16 mouse cellular contexts compared by ENCODE assay signal in the genomic region with DNA sequence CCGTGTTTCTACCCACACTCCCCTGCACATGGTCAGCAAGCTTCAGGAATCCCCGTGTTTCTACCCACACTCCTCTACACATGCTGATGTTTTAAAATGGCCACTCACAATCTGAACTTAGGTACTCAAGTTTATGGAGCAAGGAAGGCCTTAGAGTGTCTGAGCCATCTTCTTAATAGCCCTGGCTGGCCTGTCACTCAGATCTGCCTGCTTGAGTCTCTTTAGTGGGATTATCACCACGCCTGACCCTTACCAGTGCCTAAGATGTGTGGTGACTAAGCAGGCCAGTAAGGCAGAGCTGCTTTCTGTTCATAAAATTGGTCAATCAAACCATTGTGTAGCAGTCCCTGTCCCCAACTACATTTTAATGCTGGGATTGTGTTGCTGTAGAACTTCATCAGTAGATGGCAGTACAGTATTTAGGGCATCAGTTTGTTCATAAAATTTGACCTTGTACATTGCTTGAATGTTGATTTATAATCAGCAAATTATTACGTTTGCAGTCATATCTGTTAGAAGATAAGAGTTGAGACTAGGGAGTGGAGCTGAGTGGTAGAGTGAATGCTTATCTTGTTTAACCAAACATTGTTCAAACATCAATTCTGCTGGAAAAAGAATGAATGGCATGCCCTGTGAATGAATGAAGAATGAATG. TPM values are rescaled to one million over a fixed set of nuclear protein-coding genes. Genes with fewer than 3 reads are reported as not detected.
DNase-seq lines count a peak whose midpoint lies in the region; ATAC-seq lines count a peak whose summit lies in the region.
"Had no signal": no experiment of that assay in that cellular context is flagged by ENCODE, and none has a peak within 500 bp of the region (broad histone marks: within the 10 kb centered on the region; RNA-seq: fewer than 3 reads in every experiment).

No protein-coding gene starts in this region.

- 52% methylated on average over 4 of the region's 4 CpGs for WGBS in liver, embryonic 11.5 days

- no peak overlapping the region for H3K4me3 ChIP-seq in liver, embryonic 11.5 days (ENCODE audit: low read depth, low read length)
- H3K4me3 ChIP-seq: heart, embryonic 15.5 days; limb, embryonic 10.5 days; midbrain, embryonic 12.5 days had no signal

- H3K4me1 ChIP-seq in liver, embryonic 11.5 days (replicated peaks; ENCODE audit: control insufficient read depth, insufficient read depth, low read length): peaks cover 25% of the 10 kb centered on the region
- H3K4me1 ChIP-seq: limb, embryonic 10.5 days had no signal

- no peaks in the 10 kb centered on the region for H3K27me3 ChIP-seq in liver, embryonic 11.5 days (replicated peaks; ENCODE audit: control insufficient read depth, insufficient read depth, low read length)
- H3K27me3 ChIP-seq: heart, embryonic 15.5 days; midbrain, embryonic 12.5 days had no signal

- no peak overlapping the region for H3K27ac ChIP-seq in liver, embryonic 11.5 days (ENCODE audit: low read depth, low read length)
- H3K27ac ChIP-seq: heart, embryonic 15.5 days; limb, embryonic 10.5 days; midbrain, embryonic 12.5 days had no signal

- H3K36me3 ChIP-seq in liver, embryonic 11.5 days (ENCODE audit: control insufficient read depth, insufficient read depth, low read length): peaks cover 5% of the 10 kb centered on the region; the same call in 1 of the 2 replicates

- H3K9me3 ChIP-seq in liver, embryonic 11.5 days (ENCODE audit: control insufficient read depth, low read length): no peaks in the 10 kb centered on the region
- H3K9me3 ChIP-seq: heart, embryonic 15.5 days; limb, embryonic 10.5 days; midbrain, embryonic 12.5 days had no signal

- H3K9ac ChIP-seq in liver, embryonic 11.5 days (ENCODE audit: low read depth, low read length): no peak overlapping the region
- H3K9ac ChIP-seq: heart, embryonic 15.5 days; midbrain, embryonic 12.5 days had no signal

- ATAC-seq in frontal cortex, adult (ENCODE audit: low TSS enrichment): peak; percentile 51; the same call in 1 of the 2 replicates
- ATAC-seq in liver, embryonic 11.5 days (replicated peaks; ENCODE audit: low FRiP score): peak; percentile 40; the same call in 1 of the 2 replicates
- ATAC-seq in common myeloid progenitor, adult 5-6 weeks (replicated peaks; ENCODE audit: low read depth, poor library complexity, severe bottlenecking): peak; percentile 22; the same call in 1 of the 2 replicates
- 0 out of 2 replicates have a peak, but pooled peaks have one; percentile 42 for ATAC-seq in megakaryocyte-erythroid progenitor cell, adult 5-6 weeks (replicated peaks; ENCODE audit: low FRiP score, low TSS enrichment, poor library complexity, severe bottlenecking)

- no peak for DNase-seq in frontal cortex, postnatal 36 days (ENCODE audit: low spot score in 2 of 2)
- DNase-seq in liver, embryonic 11.5 days (ENCODE audit: low spot score): no peak
- DNase-seq in liver: no peak
- DNase-seq in right cerebral cortex, adult 2 months (ENCODE audit: low spot score in 2 of 2): no peak
- DNase-seq in spleen, postnatal 14 days (ENCODE audit: low spot score in 2 of 2): no peak
- DNase-seq: cerebellum, adult 11-12 months; gastrocnemius, postnatal 25 days; kidney, postnatal 14 days; lung, adult 2 months; spleen, adult 18-20 months had no signal

- no peak overlapping the region for H3K4me2 ChIP-seq in liver, embryonic 11.5 days
- H3K4me2 ChIP-seq: heart, embryonic 15.5 days; midbrain, embryonic 12.5 days had no signal

RNA-seq across cellular contexts. Expression of a gene that starts 8.8 kb away (rescaled TPM):
- 67.3 and 74.1 TPM in 2 replicates for polyA plus RNA-seq in liver, embryonic 11.5 days (2014; fragmentation: Nextera tagmentation; extraction: Ambion mirVana)
- 126 and 132 TPM in 2 replicates for total RNA-seq in common myeloid progenitor, adult 5-6 weeks (2017)
- 48.9 and 53.6 TPM in 2 replicates for total RNA-seq in megakaryocyte-erythroid progenitor cell, adult 5-6 weeks (2014; fragmentation: Nextera tagmentation)
- total RNA-seq in megakaryocyte-erythroid progenitor cell, adult 5-6 weeks (2017): 130 and 150 TPM in 2 replicates
